Comparison of ENCODE assay signal across 8 mouse cellular contexts in genomic region chr9:120602172-120602838, GRCm38 (mm10). TPM values are rescaled to one million over a fixed set of nuclear protein-coding genes. Genes with fewer than 3 reads are reported as not detected.
DNase-seq lines count a peak whose midpoint lies in the region; ATAC-seq lines count a peak whose summit lies in the region.
"Had no signal": no experiment of that assay in that cellular context is flagged by ENCODE, and none has a peak within 500 bp of the region (broad histone marks: within the 10 kb centered on the region; RNA-seq: fewer than 3 reads in every experiment).

No protein-coding gene starts in this region.

- ATAC-seq in embryonic facial prominence, embryonic 15.5 days (ENCODE audit: insufficient number of reproducible peaks, low FRiP score, low TSS enrichment, low read depth), result peak; percentile 61
- ATAC-seq in hematopoietic stem cell, adult 5-6 weeks (replicated peaks in 1 of 2; ENCODE audit: insufficient read depth in 1 of 2, low FRiP score in 2 of 2, low TSS enrichment in 1 of 2, low read depth in 1 of 2, poor library complexity in 2 of 2, severe bottlenecking in 2 of 2), result peak; percentile 13 to 40; a peak in 2 of 4 replicates
- peak; percentile 29 for ATAC-seq in limb, embryonic 12.5 days (ENCODE audit: insufficient number of reproducible peaks, insufficient read depth, low FRiP score, low TSS enrichment, low read depth)
- peak; percentile 14; the same call in 1 of the 2 replicates for ATAC-seq in midbrain, embryonic 14.5 days (ENCODE audit: low FRiP score, low TSS enrichment)

- 33% methylated on average over 17 of the region's 17 CpGs for WGBS in embryonic facial prominence, embryonic 15.5 days
- 58% methylated on average over 17 of the region's 17 CpGs for WGBS in limb, embryonic 12.5 days
- whole genome bisulfite sequencing in midbrain, embryonic 14.5 days, result 49% methylated on average over 17 of the region's 17 CpGs

- H3K9me3 ChIP-seq in embryonic facial prominence, embryonic 15.5 days (replicated peaks), result no peaks in the 10 kb centered on the region
- H3K9me3 ChIP-seq in limb, embryonic 12.5 days, result peaks cover 1% of the 10 kb centered on the region
- 0 out of 2 replicates have a peak, but pooled peaks cover under 1% of the 10 kb centered on the region for H3K9me3 ChIP-seq in midbrain, embryonic 14.5 days (ENCODE audit: control insufficient read depth, low read length)

- no peak overlapping the region; the same call in 1 of the 2 replicates for H3K9ac ChIP-seq in embryonic facial prominence, embryonic 15.5 days
- 0 out of 2 replicates have a peak overlapping the region, but pooled peaks have one; percentile 18 for H3K9ac ChIP-seq in limb, embryonic 12.5 days (replicated peaks)
- 0 out of 2 replicates have a peak overlapping the region, but pooled peaks have one; percentile 1 for H3K9ac ChIP-seq in midbrain, embryonic 14.5 days (replicated peaks; ENCODE audit: low read length)

- peak overlapping the region; percentile 40 for H3K4me2 ChIP-seq in embryonic facial prominence, embryonic 15.5 days (replicated peaks)
- peak overlapping the region; percentile 54 for H3K4me2 ChIP-seq in limb, embryonic 12.5 days
- H3K4me2 ChIP-seq in midbrain, embryonic 14.5 days (ENCODE audit: low read length), result peak overlapping the region; percentile 40

- peaks cover 30% of the 10 kb centered on the region for H3K4me1 ChIP-seq in embryonic facial prominence, embryonic 15.5 days
- peaks cover 24% of the 10 kb centered on the region for H3K4me1 ChIP-seq in limb, embryonic 12.5 days (replicated peaks)
- H3K4me1 ChIP-seq in midbrain, embryonic 14.5 days (ENCODE audit: control insufficient read depth, insufficient read depth, low read length), result peaks cover 16% of the 10 kb centered on the region

- peak; percentile 25 for DNase-seq in 3T3-L1 (ENCODE audit: low read depth, low spot score)
- peak; percentile 48 for DNase-seq in MN1 (ENCODE audit: low spot score)
- peak; percentile 45 for DNase-seq in midbrain, embryonic 14.5 days
- DNase-seq in yolk sac, embryonic 10.5 days (ENCODE audit: low spot score), result no peak

- no peaks in the 10 kb centered on the region for H3K27me3 ChIP-seq in embryonic facial prominence, embryonic 15.5 days
- H3K27me3 ChIP-seq in limb, embryonic 12.5 days, result no peaks in the 10 kb centered on the region
- no peaks in the 10 kb centered on the region for H3K27me3 ChIP-seq in midbrain, embryonic 14.5 days (ENCODE audit: control insufficient read depth, insufficient read depth, low read length)

- 0 out of 2 replicates have a peak overlapping the region, but pooled peaks have one; percentile 7 for H3K4me3 ChIP-seq in embryonic facial prominence, embryonic 15.5 days (replicated peaks)
- 0 out of 2 replicates have a peak overlapping the region, but pooled peaks have one; percentile 19 for H3K4me3 ChIP-seq in limb, embryonic 12.5 days (replicated peaks)
- no peak overlapping the region for H3K4me3 ChIP-seq in midbrain, embryonic 14.5 days (replicated peaks; ENCODE audit: low read depth, low read length)

- H3K36me3 ChIP-seq in embryonic facial prominence, embryonic 15.5 days, result no peaks in the 10 kb centered on the region
- 0 out of 2 replicates have a peak, but pooled peaks cover under 1% of the 10 kb centered on the region for H3K36me3 ChIP-seq in limb, embryonic 12.5 days
- no peaks in the 10 kb centered on the region for H3K36me3 ChIP-seq in midbrain, embryonic 14.5 days (ENCODE audit: control insufficient read depth, insufficient read depth, low read length)

- peak overlapping the region; percentile 80 for H3K27ac ChIP-seq in embryonic facial prominence, embryonic 15.5 days (replicated peaks)
- H3K27ac ChIP-seq in limb, embryonic 12.5 days, result peak overlapping the region; percentile 81
- H3K27ac ChIP-seq in midbrain, embryonic 14.5 days (replicated peaks; ENCODE audit: low read depth, low read length), result 0 out of 2 replicates have a peak overlapping the region, but pooled peaks have one; percentile 49
- H3K27ac ChIP-seq: macrophage had no signal

RNA-seq across cellular contexts. Expression of gene Rpl14, which starts 31.1 kb away (rescaled TPM):
- 799 and 857 TPM in 2 replicates for polyA plus RNA-seq in embryonic facial prominence, embryonic 15.5 days (2015; fragmentation: Nextera tagmentation; extraction: Ambion mirVana)
- total RNA-seq in hematopoietic stem cell, adult 5-6 weeks (2017), result 2,251 and 3,052 TPM in 2 replicates
- 805 and 832 TPM in 2 replicates for polyA plus RNA-seq in limb, embryonic 12.5 days (2016; fragmentation: Nextera tagmentation; extraction: Ambion mirVana)
- 523 and 525 TPM in 2 replicates for polyA plus RNA-seq in midbrain, embryonic 14.5 days (2014; fragmentation: Nextera tagmentation; extraction: Ambion mirVana)
